Mouse (Mus musculus) bone marrow macrophage, adult 2 months (primary cell): ENCODE results near the gene Akr1b8.

ENCODE experiments used
- CTCF ChIP-seq: IDR thresholded peaks from 2 replicates; pipeline ENCODE4 v1.5.1; 2012; ENCODE audit warnings: low read depth, mild to moderate bottlenecking, low read length, moderate library complexity
- POLR2A ChIP-seq: IDR thresholded peaks from 2 replicates; pipeline ENCODE4 v1.6.1; 2012; ENCODE audit warnings: mild to moderate bottlenecking, low read depth, low read length, borderline replicate concordance

DNA sequence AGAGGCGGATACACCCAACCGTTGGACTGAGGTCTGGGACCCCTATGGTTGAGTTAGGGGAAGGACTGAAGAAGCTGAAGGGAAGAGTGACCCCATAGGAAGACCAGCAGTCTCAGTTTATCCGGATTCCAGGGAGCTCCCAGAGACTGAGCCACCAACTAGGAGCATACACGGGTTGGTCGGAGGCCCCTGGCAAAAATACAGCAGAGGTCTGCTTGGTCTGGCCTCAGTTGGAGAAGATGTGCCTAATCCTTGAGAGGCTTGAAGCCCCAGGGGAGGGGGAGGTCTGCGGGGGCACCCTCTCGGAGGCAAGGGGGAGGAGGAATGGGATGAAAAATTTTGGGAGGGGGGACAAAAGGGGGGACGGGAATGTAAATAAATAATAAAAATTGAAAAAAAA lies 29.5 kb downstream of the Akr1b8 start:
- TF ChIP-seq CTCF (no peak), POLR2A (no peak)
